Mouse (Mus musculus) forebrain, postnatal 0 days (tissue): ENCODE data around the gene Ppp3ca. TPM values are rescaled to one million over a fixed set of nuclear protein-coding genes. Genes with fewer than 3 reads are reported as not detected.
A peak's percentile ranks its signal among the peaks of the same experiment; 100 is the strongest.

ENCODE experiments used
- ATAC-seq: fragments of 200-750 bp; cut with Nextera tagmentation; 2 replicates; pipeline ENCODE4 v1.8.0; 2017; ENCODE audit warnings: mild to moderate bottlenecking, moderate library complexity
- DNase-seq: peaks from one replicate; pipeline ENCODE4 v3.0.0-alpha.2; 2015
- H3K27ac ChIP-seq: fragments of 300-500 bp; sonication (generic); 2 replicates; pipeline ENCODE4 v1.5.1; 2014; ENCODE audit warnings: low read depth, mild to moderate bottlenecking, antibody characterized with exemption, low read length, moderate library complexity, mixed read lengths
- H3K27me3 ChIP-seq: fragments of 300-500 bp; sonication (generic); 2 replicates; pipeline ENCODE4 v1.6.1; 2014; ENCODE audit warnings: mild to moderate bottlenecking, low read length, mixed read lengths; ENCODE audit not compliant: insufficient read depth
- H3K36me3 ChIP-seq: fragments of 300-500 bp; sonication (generic); 2 replicates; pipeline ENCODE4 v1.6.1; 2014; ENCODE audit warnings: mild to moderate bottlenecking, moderate library complexity; ENCODE audit not compliant: insufficient read depth
- H3K4me1 ChIP-seq: fragments of 300-500 bp; sonication (generic); 2 replicates; pipeline ENCODE4 v1.6.1; 2014; ENCODE audit warnings: antibody characterized with exemption; ENCODE audit not compliant: insufficient read depth
- H3K4me2 ChIP-seq: fragments of 300-500 bp; sonication (generic); 2 replicates; pipeline ENCODE4 v1.6.1; 2014; ENCODE audit warnings: low read depth, mild to moderate bottlenecking, moderate library complexity
- H3K4me3 ChIP-seq: fragments of 300-500 bp; sonication (generic); 2 replicates; pipeline ENCODE4 v1.5.1; 2014; ENCODE audit warnings: low read depth, low read length, mixed read lengths
- H3K9ac ChIP-seq: fragments of 300-500 bp; sonication (generic); 2 replicates; pipeline ENCODE4 v1.6.1; 2014; ENCODE audit warnings: mild to moderate bottlenecking
- H3K9me3 ChIP-seq: fragments of 300-500 bp; sonication (generic); 2 replicates; pipeline ENCODE4 v1.6.1; 2016; ENCODE audit warnings: low read length
- CTCF ChIP-seq: sonication (generic); IDR thresholded peaks from 2 replicates; pipeline ENCODE4 v1.5.1; 2016; ENCODE audit warnings: antibody characterized with exemption, control low read depth, low read depth
- WGBS: fragments of 180-500 bp; shearing (Covaris S2); extraction: QIAGEN DNeasy Blood & Tissue Kit; methylation state at CpG from one replicate; pipeline ENCODE4 v1.1.7; 2014; 5-methylcytosine and 5-hydroxymethylcytosine counted together
- polyA plus RNA-seq: library from polyadenylated mRNA; unstranded; fragments of >200 nt; fragmentation: Nextera tagmentation; extraction: Ambion mirVana; gene quantifications from 2 replicates; pipeline ENCODE4 v1.2.1, GENCODE M21; 2015
- total RNA-seq: library from RNA; depleted of rRNA; stranded (reverse); fragments of >200 nt; gene quantifications from 2 replicates; pipeline ENCODE4 v1.2.3, GENCODE M21; 2014

Ppp3ca gene
- total and polyA plus RNA-seq, 2 experiments from 2014 or later = 223 to 231 TPM

GRCm38 (mm10) chr3:136866571-136866970 lies 196.6 kb downstream of the Ppp3ca start:
- WGBS = 87% methylated on average over 3 of the region's 3 CpGs
- Histone ChIP-seq H3K27me3 (no peaks in the 10 kb centered on the region), H3K27ac (no peak overlapping the region), H3K4me1 (no peaks in the 10 kb centered on the region), H3K4me3 (no peak overlapping the region), H3K9me3 (no peaks in the 10 kb centered on the region), H3K4me2 (no peak overlapping the region), H3K36me3 (no peaks in the 10 kb centered on the region), H3K9ac (no peak overlapping the region)
- no peak for DNase-seq
- ATAC-seq = no peak
- TF ChIP-seq CTCF = no peak

- Histone ChIP-seq H3K36me3 (no peaks in the 10 kb centered on the region), H3K4me1 (0 out of 2 replicates have a peak, but pooled peaks cover 3% of the 10 kb centered on the region), H3K27me3 (no peaks in the 10 kb centered on the region), H3K27ac (no peak overlapping the region), H3K9me3 (no peaks in the 10 kb centered on the region), H3K4me2 (no peak overlapping the region), H3K4me3 (no peak overlapping the region), H3K9ac (no peak overlapping the region)
- no peak for TF ChIP-seq CTCF
- no peak for ATAC-seq
- no peak for DNase-seq
- WGBS = 90% methylated on average over 2 of the region's 2 CpGs
These were observed 197.4 kb downstream of the Ppp3ca start for GRCm38 (mm10) chr3:136867366-136867765.

GRCm38 (mm10) chr3:136871772-136872532 lies 202.0 kb downstream of the Ppp3ca start:
- Histone ChIP-seq H3K36me3 (no peaks in the 10 kb centered on the region), H3K9ac (no peak overlapping the region), H3K4me2 (no peak overlapping the region), H3K4me3 (no peak overlapping the region), H3K27ac (no peak overlapping the region), H3K9me3 (no peaks in the 10 kb centered on the region), H3K4me1 (0 out of 2 replicates have a peak, but pooled peaks cover 3% of the 10 kb centered on the region), H3K27me3 (no peaks in the 10 kb centered on the region)
- DNase-seq (peak; percentile 32), ATAC-seq (peak; percentile 46)
- TF ChIP-seq CTCF = no peak
- WGBS = 43% methylated on average over 14 of the region's 14 CpGs

GRCm38 (mm10) chr3:136872533-136873095 lies 202.7 kb downstream of the Ppp3ca start:
- no peaks in the 10 kb centered on the region for H3K9me3 ChIP-seq
- H3K4me1 ChIP-seq = 0 out of 2 replicates have a peak, but pooled peaks cover 3% of the 10 kb centered on the region
- no peak overlapping the region for H3K4me2 ChIP-seq
- DNase-seq (no peak), ATAC-seq (no peak)
- WGBS = 52% methylated on average over 8 of the region's 8 CpGs
- no peaks in the 10 kb centered on the region for H3K27me3 ChIP-seq
- H3K36me3 ChIP-seq = no peaks in the 10 kb centered on the region
- no peak overlapping the region for H3K9ac ChIP-seq
- no peak overlapping the region for H3K27ac ChIP-seq
- TF ChIP-seq CTCF = no peak
- H3K4me3 ChIP-seq = no peak overlapping the region

GRCm38 (mm10) chr3:136873809-136874449 lies 204.0 kb downstream of the Ppp3ca start:
- no peaks in the 10 kb centered on the region for H3K36me3 ChIP-seq
- WGBS = 49% methylated on average over 7 of the region's 7 CpGs

GRCm38 (mm10) chr3:136874566-136874965 lies 204.6 kb downstream of the Ppp3ca start:
- 0 out of 2 replicates have a peak, but pooled peaks cover 3% of the 10 kb centered on the region for H3K4me1 ChIP-seq
- no peak overlapping the region for H3K9ac ChIP-seq
- ATAC-seq = no peak; the same call in 1 of the 2 replicates
- no peaks in the 10 kb centered on the region for H3K36me3 ChIP-seq
- no peak for TF ChIP-seq CTCF
- H3K4me3 ChIP-seq = no peak overlapping the region
- no peaks in the 10 kb centered on the region for H3K9me3 ChIP-seq
- no peak for DNase-seq
- H3K27ac ChIP-seq = no peak overlapping the region
- 14% methylated on average over 5 of the region's 5 CpGs for WGBS
- H3K4me2 ChIP-seq = no peak overlapping the region
- H3K27me3 ChIP-seq = no peaks in the 10 kb centered on the region

More at GRCm38 (mm10) chr3:136873809-136874449, 204.0 kb downstream of the Ppp3ca start:
- DNase-seq = no peak
- Histone ChIP-seq H3K4me3 (no peak overlapping the region), H3K9ac (no peak overlapping the region), H3K4me1 (0 out of 2 replicates have a peak, but pooled peaks cover 3% of the 10 kb centered on the region), H3K27me3 (no peaks in the 10 kb centered on the region), H3K4me2 (no peak overlapping the region), H3K9me3 (no peaks in the 10 kb centered on the region), H3K27ac (no peak overlapping the region)
- no peak for TF ChIP-seq CTCF
- ATAC-seq = 0 out of 2 replicates have a peak, but pooled peaks have one; percentile 16

GRCm38 (mm10) chr3:136887741-136888140 lies 217.8 kb downstream of the Ppp3ca start:
- ATAC-seq (no peak), DNase-seq (no peak)
- H3K9ac ChIP-seq = no peak overlapping the region
- H3K4me1 ChIP-seq = no peaks in the 10 kb centered on the region
- H3K9me3 ChIP-seq = no peaks in the 10 kb centered on the region
- no peaks in the 10 kb centered on the region for H3K27me3 ChIP-seq
- H3K4me3 ChIP-seq = no peak overlapping the region
- no peak overlapping the region for H3K4me2 ChIP-seq
- no peaks in the 10 kb centered on the region for H3K36me3 ChIP-seq
- 90% methylated on average over 9 of the region's 9 CpGs for WGBS
- no peak for TF ChIP-seq CTCF
- H3K27ac ChIP-seq = no peak overlapping the region
